Mouse (Mus musculus) stomach, postnatal 0 days (tissue): ENCODE results near the gene Klhl15.

Experiments used
- CTCF ChIP-seq: IDR thresholded peaks from 2 replicates; pipeline ENCODE4 v1.5.1; 2016; ENCODE audit warnings: antibody characterized with exemption, low read depth, mild to moderate bottlenecking, moderate library complexity
- EP300 ChIP-seq: optimal IDR thresholded peaks from 2 replicates; pipeline ENCODE3; 2016; ENCODE audit warnings: antibody characterized with exemption

DNA sequence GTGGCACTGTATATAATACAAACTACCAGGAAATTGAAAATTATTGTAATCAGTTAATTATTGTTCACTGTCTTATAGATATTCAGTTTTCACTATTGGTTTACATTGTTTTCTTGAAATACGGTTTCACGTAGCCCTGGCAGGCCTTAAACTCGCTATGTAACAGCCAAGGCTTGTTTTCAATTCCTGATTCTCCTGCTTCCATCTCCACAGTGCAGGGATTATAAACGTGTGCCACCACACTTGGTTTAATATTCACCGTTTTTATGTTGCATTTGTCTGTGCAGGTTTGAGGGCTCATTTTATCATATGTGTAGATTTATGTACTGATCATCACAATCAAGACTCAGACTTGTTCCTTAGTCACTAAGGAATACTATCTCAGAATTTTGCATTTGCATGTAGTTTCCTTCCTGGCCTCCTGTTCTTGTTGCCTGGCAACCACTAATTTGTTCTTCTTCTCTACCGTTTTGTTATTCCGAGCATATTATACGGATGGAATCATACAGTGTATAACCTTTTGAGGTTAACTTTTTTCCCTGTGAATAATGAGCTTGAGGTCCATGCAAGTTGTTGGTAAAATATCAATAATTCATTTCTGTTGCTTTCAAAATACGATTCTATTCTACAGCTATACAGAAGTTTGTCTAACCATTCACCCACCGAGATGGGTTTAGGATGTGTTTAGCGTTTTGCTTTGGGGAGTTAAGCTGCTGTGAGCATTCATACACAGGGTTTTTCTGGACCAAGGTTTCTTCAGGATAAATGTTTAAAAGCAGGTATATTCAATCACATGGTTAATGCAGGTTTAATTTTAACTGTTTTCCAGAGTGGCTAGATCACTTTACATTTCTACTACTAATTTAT, 86.9 kb downstream of the Klhl15 start:
- TF ChIP-seq CTCF = no peak
- TF ChIP-seq EP300 = no peak
